Mouse (Mus musculus) midbrain, embryonic 16.5 days (tissue): Measurements from ENCODE around the gene Tmem140. TPM values are rescaled to one million over a fixed set of nuclear protein-coding genes. Genes with fewer than 3 reads are reported as not detected.

Experiments
- ATAC-seq: fragments of 200-750 bp; cut with Nextera tagmentation; 2 replicates; pipeline ENCODE4 v1.8.0; 2017; ENCODE audit warnings: moderate TSS enrichment
- H3K27ac ChIP-seq: fragments of 300-500 bp; sonication (generic); 2 replicates; pipeline ENCODE4 v1.5.1; 2014; ENCODE audit warnings: mild to moderate bottlenecking, low read length, mixed read lengths
- H3K27me3 ChIP-seq: fragments of 300-500 bp; sonication (generic); 2 replicates; pipeline ENCODE4 v1.6.1; 2014; ENCODE audit warnings: low read depth, low read length, mixed read lengths; ENCODE audit not compliant: control insufficient read depth, insufficient read depth
- H3K36me3 ChIP-seq: fragments of 300-500 bp; sonication (generic); 2 replicates; pipeline ENCODE4 v1.6.1; 2014; ENCODE audit warnings: mild to moderate bottlenecking, low read length, moderate library complexity, mixed read lengths; ENCODE audit not compliant: control insufficient read depth, insufficient read depth
- H3K4me1 ChIP-seq: fragments of 300-500 bp; sonication (generic); 2 replicates; pipeline ENCODE4 v1.6.1; 2014; ENCODE audit warnings: mild to moderate bottlenecking, low read length, mixed read lengths; ENCODE audit not compliant: control insufficient read depth, insufficient read depth
- H3K4me2 ChIP-seq: fragments of 300-500 bp; sonication (generic); 2 replicates; pipeline ENCODE4 v1.6.1; 2014; ENCODE audit warnings: mild to moderate bottlenecking, low read length, mixed read lengths
- H3K4me3 ChIP-seq: fragments of 300-500 bp; sonication (generic); 2 replicates; pipeline ENCODE4 v1.5.1; 2014; ENCODE audit warnings: low read depth, mild to moderate bottlenecking, low read length, moderate library complexity, mixed read lengths
- H3K9ac ChIP-seq: fragments of 300-500 bp; sonication (generic); 2 replicates; pipeline ENCODE4 v1.6.1; 2014; ENCODE audit warnings: low read depth, low read length, mixed read lengths
- H3K9me3 ChIP-seq: fragments of 300-500 bp; sonication (generic); replicated peaks from 2 replicates; pipeline ENCODE4 v1.6.1; 2014; ENCODE audit warnings: mild to moderate bottlenecking, low read length, mixed read lengths; ENCODE audit not compliant: control insufficient read depth, poor library complexity, severe bottlenecking
- WGBS: fragments of 180-500 bp; shearing (Covaris S2); extraction: QIAGEN DNeasy Blood & Tissue Kit; methylation state at CpG from one replicate; pipeline ENCODE4 v1.1.7; 2014; 5-methylcytosine and 5-hydroxymethylcytosine counted together
- polyA plus RNA-seq: library from polyadenylated mRNA; unstranded; fragments of >200 nt; fragmentation: Nextera tagmentation; extraction: Ambion mirVana; gene quantifications from 2 replicates; pipeline ENCODE4 v1.2.1, GENCODE M21; 2015

Gene Tmem140
- polyA plus RNA-seq: 1.1 and 1.2 TPM in 2 replicates

DNA sequence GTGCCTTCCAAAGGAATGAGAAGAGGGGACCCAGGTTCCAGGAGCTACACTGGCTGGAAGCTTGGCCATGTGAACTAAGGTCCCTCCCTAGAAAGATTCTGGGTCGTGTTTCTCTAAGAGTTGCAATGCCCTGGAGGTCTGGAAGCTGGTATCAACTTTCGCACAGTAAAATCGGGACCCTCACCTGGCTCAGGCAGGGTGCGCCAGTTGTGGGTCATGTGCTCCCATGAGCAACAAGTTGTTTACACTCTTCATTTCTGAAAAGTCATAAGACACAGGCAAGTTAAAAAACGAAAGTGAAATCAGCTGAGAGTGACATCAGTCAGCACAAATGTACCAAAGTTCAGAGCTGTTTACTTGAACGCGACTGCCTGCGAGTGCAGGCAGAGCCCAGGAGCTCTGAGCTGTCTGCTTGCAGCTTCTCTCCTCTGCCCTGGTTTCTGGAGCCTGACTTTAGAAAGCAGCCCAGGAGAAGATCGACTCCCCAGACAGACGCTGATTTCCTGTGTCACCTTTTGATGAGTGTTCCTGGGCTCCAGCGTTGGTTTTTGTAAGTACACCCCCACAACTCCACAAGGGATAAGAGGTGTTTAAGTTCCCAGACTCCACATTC is at the start of gene Tmem140:
Gene Tmem140, plus strand, starts transcription at position 356 of the 613 bp plus-strand sequence.
- H3K36me3 ChIP-seq: no peaks in the 10 kb centered on the region
- no peaks in the 10 kb centered on the region for H3K9me3 ChIP-seq
- H3K27me3 ChIP-seq: no peaks in the 10 kb centered on the region
- 69% methylated on average over 11 of the region's 11 CpGs for WGBS
- H3K9ac ChIP-seq: no peak within 1 kb of the TSS
- ATAC-seq: no peak
- H3K4me2 ChIP-seq: no peak within 1 kb of the TSS
- no peaks in the 10 kb centered on the region for H3K4me1 ChIP-seq
- H3K4me3 ChIP-seq: no peak within 1 kb of the TSS
- H3K27ac ChIP-seq: no peak within 1 kb of the TSS

DNA sequence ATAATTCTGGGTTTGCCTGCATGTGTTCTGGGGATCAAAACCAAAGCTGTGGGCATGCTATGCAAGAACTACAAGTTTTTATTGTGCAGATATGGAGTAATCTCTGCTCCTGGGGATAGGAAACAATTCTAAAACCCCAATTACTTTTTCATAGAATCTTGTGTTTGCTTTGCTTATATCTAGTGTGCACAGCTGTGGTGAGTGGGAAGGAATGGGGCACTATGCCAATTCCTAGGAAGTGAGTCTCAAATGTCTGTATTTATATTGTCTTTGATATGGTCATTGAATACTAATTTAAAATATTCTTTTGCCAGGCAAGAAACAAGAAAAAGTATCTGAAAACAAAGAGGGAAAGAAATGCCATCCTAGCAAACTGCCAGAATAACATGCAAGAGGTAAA is 38.5 kb upstream of the Tmem140 start:
- Histone ChIP-seq H3K27ac (no peak overlapping the region), H3K9ac (no peak overlapping the region), H3K27me3 (no peaks in the 10 kb centered on the region), H3K4me3 (no peak overlapping the region), H3K4me1 (no peaks in the 10 kb centered on the region), H3K36me3 (no peaks in the 10 kb centered on the region), H3K4me2 (no peak overlapping the region), H3K9me3 (no peaks in the 10 kb centered on the region)
- ATAC-seq: no peak

- Histone ChIP-seq H3K27me3 (no peaks in the 10 kb centered on the region), H3K4me3 (no peak overlapping the region), H3K36me3 (no peaks in the 10 kb centered on the region), H3K9me3 (no peaks in the 10 kb centered on the region), H3K9ac (no peak overlapping the region), H3K4me1 (no peaks in the 10 kb centered on the region), H3K4me2 (no peak overlapping the region), H3K27ac (no peak overlapping the region)
- WGBS: 97% methylated on average over 5 of the region's 5 CpGs
- ATAC-seq: no peak
Measured at GRCm38 (mm10) chr6:34832352-34832751, 30.6 kb upstream of the Tmem140 start.

- no peak for ATAC-seq
- Histone ChIP-seq H3K4me1 (no peaks in the 10 kb centered on the region), H3K9ac (no peak overlapping the region), H3K27ac (no peak overlapping the region), H3K27me3 (no peaks in the 10 kb centered on the region), H3K36me3 (no peaks in the 10 kb centered on the region), H3K9me3 (no peaks in the 10 kb centered on the region), H3K4me3 (no peak overlapping the region), H3K4me2 (no peak overlapping the region)
- 95% methylated on average over 11 of the region's 11 CpGs for WGBS
Measured at GRCm38 (mm10) chr6:34861546-34862053, 1.3 kb upstream of the Tmem140 start.

DNA sequence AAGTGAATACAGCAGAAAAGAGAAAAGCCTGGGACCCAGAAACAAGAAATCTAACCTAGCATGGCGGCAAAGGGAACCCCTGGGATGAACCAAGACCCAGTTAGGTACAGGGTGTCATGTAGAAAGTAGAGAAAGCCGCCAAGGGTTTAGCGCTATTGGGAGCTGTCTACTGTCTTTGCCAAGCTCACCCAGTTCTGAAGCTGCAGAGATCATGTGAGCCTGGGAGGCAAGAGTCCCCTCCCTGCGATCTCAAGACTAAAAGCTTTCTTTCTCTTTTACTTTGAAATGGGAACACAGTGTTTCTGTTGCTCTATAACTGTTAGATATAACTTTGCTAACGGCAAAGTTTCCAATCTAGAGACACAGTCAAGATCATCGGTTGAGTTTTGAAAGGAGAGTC is 565 bp upstream of the Tmem140 start:
- Histone ChIP-seq H3K4me2 (no peak overlapping the region), H3K4me1 (no peaks in the 10 kb centered on the region), H3K9ac (no peak overlapping the region), H3K36me3 (no peaks in the 10 kb centered on the region), H3K9me3 (no peaks in the 10 kb centered on the region), H3K4me3 (no peak overlapping the region), H3K27ac (no peak overlapping the region), H3K27me3 (no peaks in the 10 kb centered on the region)
- 95% methylated on average over 6 of the region's 6 CpGs for WGBS
- no peak for ATAC-seq

- Histone ChIP-seq H3K9ac (no peak overlapping the region), H3K4me3 (no peak overlapping the region), H3K4me2 (no peak overlapping the region), H3K36me3 (no peaks in the 10 kb centered on the region), H3K4me1 (no peaks in the 10 kb centered on the region), H3K9me3 (no peaks in the 10 kb centered on the region), H3K27ac (no peak overlapping the region), H3K27me3 (no peaks in the 10 kb centered on the region)
- no peak for ATAC-seq
- 73% methylated on average over 9 of the region's 9 CpGs for WGBS
Measured at GRCm38 (mm10) chr6:34863786-34864514, 1.0 kb downstream of the Tmem140 start.

- Histone ChIP-seq H3K9ac (no peak overlapping the region), H3K4me3 (no peak overlapping the region), H3K4me1 (no peaks in the 10 kb centered on the region), H3K36me3 (no peaks in the 10 kb centered on the region), H3K27me3 (no peaks in the 10 kb centered on the region), H3K4me2 (no peak overlapping the region), H3K27ac (no peak overlapping the region), H3K9me3 (no peaks in the 10 kb centered on the region)
- ATAC-seq: no peak
- 76% methylated on average over 5 of the region's 5 CpGs for WGBS
Measured at GRCm38 (mm10) chr6:34865213-34865612, 2.3 kb downstream of the Tmem140 start.

GRCm38 (mm10) chr6:34865711-34866593 is 3.0 kb downstream of the Tmem140 start:
- Histone ChIP-seq H3K27ac (no peak overlapping the region), H3K4me1 (no peaks in the 10 kb centered on the region), H3K9ac (no peak overlapping the region), H3K36me3 (no peaks in the 10 kb centered on the region), H3K4me3 (no peak overlapping the region), H3K27me3 (no peaks in the 10 kb centered on the region), H3K4me2 (no peak overlapping the region), H3K9me3 (no peaks in the 10 kb centered on the region)
- no peak for ATAC-seq
- WGBS: 72% methylated on average over 7 of the region's 7 CpGs
